Mouse (Mus musculus) stomach, embryonic 15.5 days (tissue): ENCODE measurements around the gene Lrrc32. TPM values are rescaled to one million over a fixed set of nuclear protein-coding genes. Genes with fewer than 3 reads are reported as not detected.

Source experiments
- ATAC-seq: fragments of 200-750 bp; cut with Nextera tagmentation; 2 replicates; pipeline ENCODE4 v1.8.0; 2017; ENCODE audit warnings: low read depth, moderate number of reproducible peaks, moderate TSS enrichment; ENCODE audit not compliant: insufficient read depth, low FRiP score
- H3K27ac ChIP-seq: fragments of 300-500 bp; sonication (generic); 2 replicates; pipeline ENCODE4 v1.5.1; 2015; ENCODE audit warnings: mild to moderate bottlenecking, inconsistent platforms
- H3K27me3 ChIP-seq: fragments of 300-500 bp; sonication (generic); replicated peaks from 2 replicates; pipeline ENCODE4 v1.6.1; 2015; ENCODE audit warnings: inconsistent platforms
- H3K36me3 ChIP-seq: fragments of 300-500 bp; sonication (generic); 2 replicates; pipeline ENCODE4 v1.6.1; 2015; ENCODE audit warnings: inconsistent platforms
- H3K4me1 ChIP-seq: fragments of 300-500 bp; sonication (generic); 2 replicates; pipeline ENCODE4 v1.6.1; 2015; ENCODE audit warnings: inconsistent platforms
- H3K4me2 ChIP-seq: fragments of 300-500 bp; sonication (generic); 2 replicates; pipeline ENCODE4 v1.6.1; 2015; ENCODE audit warnings: mild to moderate bottlenecking, inconsistent platforms
- H3K4me3 ChIP-seq: fragments of 300-500 bp; sonication (generic); replicated peaks from 2 replicates; pipeline ENCODE4 v1.5.1; 2015; ENCODE audit warnings: inconsistent platforms
- H3K9ac ChIP-seq: fragments of 300-500 bp; sonication (generic); 2 replicates; pipeline ENCODE4 v1.6.1; 2015; ENCODE audit warnings: inconsistent platforms
- H3K9me3 ChIP-seq: fragments of 300-500 bp; sonication (generic); 2 replicates; pipeline ENCODE4 v1.6.1; 2016; ENCODE audit warnings: inconsistent platforms
- WGBS: fragments of 180-500 bp; shearing (Covaris S2); methylation state at CpG from one replicate; pipeline ENCODE4 v1.1.7; 2015; 5-methylcytosine and 5-hydroxymethylcytosine counted together
- polyA plus RNA-seq: library from polyadenylated mRNA; unstranded; fragments of >200 nt; fragmentation: Nextera tagmentation; extraction: Ambion mirVana; gene quantifications from 2 replicates; pipeline ENCODE4 v1.2.1, GENCODE M21; 2015

The Lrrc32 gene
- polyA plus RNA-seq, 1 experiment from 2014 or later: 9.8 TPM

DNA sequence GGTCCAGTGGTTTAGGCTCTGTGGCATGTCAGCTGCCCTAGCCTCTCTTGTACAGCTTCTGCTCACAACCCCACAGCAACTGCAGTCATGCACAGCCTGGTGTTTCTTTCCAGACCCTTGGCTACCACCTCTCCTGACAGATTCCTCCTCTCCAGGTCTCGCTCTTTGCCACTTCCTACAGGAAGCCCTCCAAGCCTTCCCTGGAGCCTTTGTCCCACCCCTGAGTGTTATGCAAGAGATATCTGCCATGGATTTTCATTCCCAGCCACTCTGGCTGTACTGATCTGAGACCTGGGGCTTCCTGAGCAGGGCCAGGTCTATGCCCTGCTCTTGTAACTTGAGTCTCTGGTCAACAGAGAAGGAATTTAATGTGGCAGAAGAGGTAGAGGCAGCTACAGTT lies 8.6 kb upstream of the Lrrc32 start:
- 100% methylated on average over 1 of the region's 1 CpGs for WGBS
- Histone ChIP-seq H3K4me2 (no peak overlapping the region), H3K4me1 (peaks cover 16% of the 10 kb centered on the region), H3K4me3 (no peak overlapping the region), H3K27ac (no peak overlapping the region), H3K27me3 (no peaks in the 10 kb centered on the region), H3K36me3 (no peaks in the 10 kb centered on the region), H3K9ac (no peak overlapping the region), H3K9me3 (no peaks in the 10 kb centered on the region)
- ATAC-seq: no peak

GRCm38 (mm10) chr7:98481066-98481734 lies 7.9 kb upstream of the Lrrc32 start:
- no peak overlapping the region for H3K9ac ChIP-seq
- no peaks in the 10 kb centered on the region for H3K36me3 ChIP-seq
- ATAC-seq: no peak
- H3K4me3 ChIP-seq: no peak overlapping the region
- WGBS: 17% methylated on average over 9 of the region's 9 CpGs
- peaks cover 17% of the 10 kb centered on the region for H3K4me1 ChIP-seq
- no peak overlapping the region for H3K4me2 ChIP-seq
- no peaks in the 10 kb centered on the region for H3K27me3 ChIP-seq
- no peak overlapping the region for H3K27ac ChIP-seq
- H3K9me3 ChIP-seq: no peaks in the 10 kb centered on the region

DNA sequence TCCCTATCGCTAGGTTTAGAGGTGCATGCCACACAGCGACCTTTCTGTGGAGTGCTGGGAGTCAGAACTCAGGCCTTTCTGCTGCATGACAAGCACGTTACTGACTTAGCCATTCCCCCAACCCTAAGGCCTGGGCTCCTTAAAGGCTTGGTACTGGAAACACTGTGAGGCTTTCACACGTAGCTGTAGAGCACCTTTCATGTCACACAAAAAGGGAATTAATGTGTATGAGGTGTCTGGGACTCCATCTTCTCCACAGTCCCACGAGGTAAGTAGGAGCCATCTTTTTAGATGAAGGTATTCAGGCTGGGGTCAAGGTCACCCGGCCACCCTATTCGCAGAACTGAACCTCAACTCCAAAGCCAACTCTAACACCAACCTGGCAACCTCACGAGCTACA lies 7.2 kb upstream of the Lrrc32 start:
- ATAC-seq: no peak
- no peak overlapping the region for H3K9ac ChIP-seq
- no peaks in the 10 kb centered on the region for H3K9me3 ChIP-seq
- peak overlapping the region; percentile 76; the same call in 1 of the 2 replicates for H3K27ac ChIP-seq
- no peaks in the 10 kb centered on the region for H3K27me3 ChIP-seq
- H3K4me3 ChIP-seq: no peak overlapping the region
- 79% methylated on average over 8 of the region's 8 CpGs for WGBS
- no peak overlapping the region for H3K4me2 ChIP-seq
- peaks cover 23% of the 10 kb centered on the region for H3K4me1 ChIP-seq
- no peaks in the 10 kb centered on the region for H3K36me3 ChIP-seq

DNA sequence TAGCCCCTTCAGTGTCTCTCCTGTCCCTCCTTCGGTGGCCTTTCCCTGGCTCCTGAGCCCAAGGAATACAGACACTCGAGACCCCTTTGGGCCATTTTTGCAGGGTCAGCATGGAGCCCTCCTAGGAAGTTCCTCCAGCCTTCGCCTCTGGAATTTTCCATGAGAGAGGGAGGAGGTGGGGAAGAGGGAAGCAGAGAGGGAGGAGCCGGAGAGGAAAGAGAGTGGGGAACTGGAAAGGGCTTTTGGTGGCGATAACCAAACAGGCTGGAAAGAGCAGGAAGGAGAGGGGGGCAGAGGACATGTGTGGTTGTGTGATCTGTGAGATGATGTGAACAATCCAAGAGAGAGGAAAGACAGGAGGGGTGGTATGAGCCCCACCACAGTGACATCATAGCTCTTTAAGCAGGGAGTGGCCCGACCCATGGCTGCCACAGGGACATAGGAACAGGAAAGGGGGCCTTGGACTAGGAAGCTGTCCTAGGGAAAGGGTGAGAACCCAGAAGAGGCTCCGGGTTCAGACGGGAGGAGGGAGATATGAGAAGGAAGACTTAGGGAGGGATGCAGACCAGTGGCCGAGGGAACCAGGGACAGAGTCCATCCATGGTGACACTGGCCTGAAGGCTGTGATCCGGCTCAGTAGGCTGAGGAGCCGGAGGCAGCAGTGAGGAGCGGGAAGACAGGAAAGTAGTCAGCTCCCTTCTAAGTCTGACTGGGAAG lies 6.4 kb upstream of the Lrrc32 start:
- 49% methylated on average over 12 of the region's 12 CpGs for WGBS
- peak; percentile 16; the same call in 1 of the 2 replicates for ATAC-seq
- no peaks in the 10 kb centered on the region for H3K36me3 ChIP-seq
- H3K9ac ChIP-seq: no peak overlapping the region
- H3K27ac ChIP-seq: peak overlapping the region; percentile 76
- H3K4me1 ChIP-seq: peaks cover 23% of the 10 kb centered on the region
- H3K27me3 ChIP-seq: no peaks in the 10 kb centered on the region
- peak overlapping the region; percentile 38 for H3K4me2 ChIP-seq
- no peaks in the 10 kb centered on the region for H3K9me3 ChIP-seq
- no peak overlapping the region for H3K4me3 ChIP-seq

DNA sequence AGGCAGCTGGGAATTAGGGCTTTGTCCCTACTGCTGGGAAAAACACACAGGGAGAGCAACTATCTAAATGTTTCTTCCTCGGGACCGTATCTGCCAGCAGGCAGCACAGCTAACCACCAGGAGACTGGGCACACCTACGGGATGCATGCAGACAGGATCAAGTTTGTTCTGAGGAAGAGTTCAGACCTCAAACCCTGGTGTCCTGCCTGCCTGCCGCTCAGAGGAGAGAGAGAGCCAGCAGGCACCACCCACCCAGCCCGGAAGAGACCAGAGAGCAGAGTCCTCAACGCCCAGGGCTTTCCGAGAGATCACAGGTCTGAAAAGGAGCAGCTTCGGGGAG lies 5.8 kb upstream of the Lrrc32 start:
- no peak for ATAC-seq
- Histone ChIP-seq H3K4me1 (peaks cover 23% of the 10 kb centered on the region), H3K27me3 (no peaks in the 10 kb centered on the region), H3K9me3 (no peaks in the 10 kb centered on the region), H3K27ac (peak overlapping the region; percentile 76), H3K4me2 (peak overlapping the region; percentile 38), H3K9ac (no peak overlapping the region), H3K36me3 (no peaks in the 10 kb centered on the region), H3K4me3 (no peak overlapping the region)
- WGBS: 27% methylated on average over 8 of the region's 8 CpGs

DNA sequence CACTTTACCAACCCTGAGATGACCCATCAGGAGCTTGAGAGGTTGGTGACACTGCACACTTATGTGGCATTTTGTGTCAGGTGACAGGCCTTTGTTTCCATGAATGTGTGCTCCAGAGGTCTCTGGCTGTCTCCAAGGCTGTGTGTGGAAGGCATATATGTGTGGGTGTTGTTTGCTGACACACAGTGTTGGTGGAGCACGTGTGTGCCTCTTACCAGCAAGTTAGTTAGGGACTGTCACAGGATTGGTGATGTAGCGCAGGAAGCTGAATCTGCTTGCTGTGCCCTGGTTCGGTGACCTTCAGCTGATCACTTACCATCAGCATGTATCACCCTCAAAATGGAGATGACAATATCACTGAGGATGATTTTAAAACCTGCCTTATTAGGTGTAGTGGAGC lies 4.2 kb upstream of the Lrrc32 start:
- H3K4me1 ChIP-seq: peaks cover 32% of the 10 kb centered on the region

DNA sequence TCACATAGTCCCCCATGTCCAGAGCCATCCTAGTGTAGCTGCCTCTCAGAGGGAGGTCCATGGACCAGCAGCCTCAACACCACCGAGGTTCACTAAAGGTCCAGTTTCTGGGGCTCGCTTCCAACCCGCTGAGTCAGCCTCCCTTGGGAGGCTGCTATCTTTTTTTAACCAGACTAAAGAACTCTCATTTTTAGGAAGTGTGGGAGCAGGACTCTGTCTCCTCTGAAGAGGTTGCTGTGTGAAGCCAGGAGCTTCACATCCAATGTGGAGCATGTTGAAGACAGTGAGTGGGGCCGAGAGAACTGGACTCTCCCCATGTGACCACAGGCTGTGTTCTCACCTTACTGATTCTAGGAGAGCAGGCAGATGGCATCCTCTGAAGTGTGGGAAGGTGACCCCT lies 3.6 kb upstream of the Lrrc32 start:
- Histone ChIP-seq H3K4me2 (no peak overlapping the region), H3K4me1 (peaks cover 32% of the 10 kb centered on the region), H3K9ac (no peak overlapping the region), H3K9me3 (no peaks in the 10 kb centered on the region), H3K27me3 (no peaks in the 10 kb centered on the region), H3K36me3 (no peaks in the 10 kb centered on the region), H3K27ac (no peak overlapping the region), H3K4me3 (no peak overlapping the region)
- no peak for ATAC-seq
- WGBS: 70% methylated on average over 4 of the region's 4 CpGs

More for the DNA sequence above, 4.2 kb upstream of the Lrrc32 start:
- no peaks in the 10 kb centered on the region for H3K36me3 ChIP-seq
- H3K9me3 ChIP-seq: no peaks in the 10 kb centered on the region
- WGBS: 79% methylated on average over 3 of the region's 3 CpGs
- no peak overlapping the region for H3K9ac ChIP-seq
- no peak overlapping the region for H3K4me3 ChIP-seq
- no peak overlapping the region for H3K4me2 ChIP-seq
- no peak for ATAC-seq
- H3K27ac ChIP-seq: no peak overlapping the region
- no peaks in the 10 kb centered on the region for H3K27me3 ChIP-seq

GRCm38 (mm10) chr7:98486471-98486917 lies 2.6 kb upstream of the Lrrc32 start:
- H3K9ac ChIP-seq: no peak overlapping the region
- no peaks in the 10 kb centered on the region for H3K27me3 ChIP-seq
- H3K36me3 ChIP-seq: no peaks in the 10 kb centered on the region
- 37% methylated on average over 7 of the region's 7 CpGs for WGBS
- peaks cover 32% of the 10 kb centered on the region for H3K4me1 ChIP-seq
- no peak overlapping the region for H3K4me3 ChIP-seq
- H3K4me2 ChIP-seq: no peak overlapping the region
- H3K9me3 ChIP-seq: no peaks in the 10 kb centered on the region
- no peak for ATAC-seq
- no peak overlapping the region for H3K27ac ChIP-seq

GRCm38 (mm10) chr7:98487202-98487980 lies 1.7 kb upstream of the Lrrc32 start:
- no peak overlapping the region for H3K4me2 ChIP-seq
- H3K9ac ChIP-seq: no peak overlapping the region
- WGBS: 88% methylated on average over 11 of the region's 11 CpGs
- no peak for ATAC-seq
- peaks cover 29% of the 10 kb centered on the region for H3K4me1 ChIP-seq
- no peak overlapping the region for H3K27ac ChIP-seq
- H3K4me3 ChIP-seq: no peak overlapping the region
- H3K9me3 ChIP-seq: no peaks in the 10 kb centered on the region
- no peaks in the 10 kb centered on the region for H3K36me3 ChIP-seq
- no peaks in the 10 kb centered on the region for H3K27me3 ChIP-seq

- Histone ChIP-seq H3K27ac (no peak overlapping the region), H3K9ac (no peak overlapping the region), H3K4me1 (peaks cover 21% of the 10 kb centered on the region; the same call in 1 of the 2 replicates), H3K4me2 (no peak overlapping the region; the same call in 1 of the 2 replicates), H3K9me3 (no peaks in the 10 kb centered on the region), H3K4me3 (no peak overlapping the region), H3K27me3 (no peaks in the 10 kb centered on the region), H3K36me3 (no peaks in the 10 kb centered on the region)
- 86% methylated on average over 13 of the region's 13 CpGs for WGBS
- ATAC-seq: no peak
Measured at GRCm38 (mm10) chr7:98488398-98489130, 519 bp upstream of the Lrrc32 start.

DNA sequence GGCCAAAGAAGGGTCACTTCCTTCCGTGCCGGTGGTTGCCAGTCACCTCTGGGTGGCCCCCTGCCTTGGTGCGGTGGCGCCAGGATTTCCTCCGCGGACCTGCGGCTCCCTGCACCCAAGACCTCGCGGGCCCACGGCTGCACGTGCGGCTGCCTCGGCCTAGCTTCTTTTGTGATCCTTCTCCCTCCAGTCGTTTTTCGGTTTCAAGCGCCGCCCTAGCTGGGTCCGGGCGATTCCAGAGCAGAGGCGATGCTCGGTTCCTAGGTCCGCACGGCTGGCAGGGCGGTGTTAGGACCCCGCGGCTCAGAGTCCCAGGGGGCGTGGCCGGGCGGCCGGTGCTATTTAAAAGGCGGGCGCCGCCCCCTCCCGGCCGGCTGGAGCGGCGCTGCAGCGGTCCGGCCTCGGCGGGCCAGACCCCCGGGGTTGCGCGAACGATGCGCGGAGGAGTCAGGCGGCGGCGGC lies 571 bp downstream of the Lrrc32 start:
- under 1% methylated on average over 50 of the region's 50 CpGs for WGBS
- H3K4me3 ChIP-seq: peak overlapping the region; percentile 55
- H3K27ac ChIP-seq: no peak overlapping the region
- H3K9me3 ChIP-seq: no peaks in the 10 kb centered on the region
- ATAC-seq: peak; percentile 67
- H3K27me3 ChIP-seq: no peaks in the 10 kb centered on the region
- no peaks in the 10 kb centered on the region for H3K36me3 ChIP-seq
- peak overlapping the region; percentile 91 for H3K4me2 ChIP-seq
- H3K9ac ChIP-seq: peak overlapping the region; percentile 42; the same call in 1 of the 2 replicates
- H3K4me1 ChIP-seq: peaks cover 22% of the 10 kb centered on the region; the same call in 1 of the 2 replicates
